ENCODE assay signal across 22 mouse cellular contexts in genomic region chr7:45793240-45793639, GRCm38 (mm10). TPM values are rescaled to one million over a fixed set of nuclear protein-coding genes. Genes with fewer than 3 reads are reported as not detected.
"Had no signal": no experiment of that assay in that cellular context is flagged by ENCODE, and none has a peak within 500 bp of the region (broad histone marks: within the 10 kb centered on the region; RNA-seq: fewer than 3 reads in every experiment).

No protein-coding gene starts in this region.

- ATAC-seq: midbrain, embryonic 15.5 days had no signal

- H3K36me3 ChIP-seq: liver, embryonic 13.5 days had no signal

- H3K4me3 ChIP-seq: layer of hippocampus, adult 2 months; liver, embryonic 13.5 days; midbrain, embryonic 12.5 days; midbrain, embryonic 15.5 days; myocyte; neural tube, embryonic 13.5 days; stomach, embryonic 15.5 days had no signal

- H3K27me3 ChIP-seq: stomach, embryonic 15.5 days had no signal

- H3K27ac ChIP-seq: layer of hippocampus, adult 2 months; liver, embryonic 13.5 days; midbrain, embryonic 12.5 days; midbrain, embryonic 15.5 days; neural tube, embryonic 13.5 days; stomach, embryonic 15.5 days had no signal

- H3K9me3 ChIP-seq: liver, embryonic 13.5 days; midbrain, embryonic 12.5 days; midbrain, embryonic 15.5 days; neural tube, embryonic 13.5 days; stomach, embryonic 15.5 days had no signal

- DNase-seq: kidney, postnatal 25 days; layer of hippocampus, adult 9-11 months; liver, embryonic 13.5 days; lung, adult 2 months; lung, postnatal 14 days; lung, postnatal 4 days; retina, postnatal 1 day; right cerebral cortex, postnatal 25 days; spleen, adult 18-20 months; thymus, postnatal 25 days had no signal

RNA-seq across cellular contexts. Expression of gene Sult2b1, which starts 8.8 kb away (rescaled TPM):
- total RNA-seq: liver, adult 2 months; megakaryocyte-erythroid progenitor cell, adult 5-6 weeks; monocyte, adult 5-6 weeks; neutrophil, adult 5-6 weeks had no signal
- polyA plus RNA-seq: liver, adult 2 months had no signal

RNA-seq across cellular contexts. Expression of gene Lmtk3, which starts 9.7 kb away (rescaled TPM):
- total RNA-seq: liver, adult 2 months; megakaryocyte-erythroid progenitor cell, adult 5-6 weeks; monocyte, adult 5-6 weeks; neutrophil, adult 5-6 weeks had no signal
- polyA plus RNA-seq: liver, embryonic 13.5 days; liver, embryonic 16.5 days; thymus, postnatal 0 days had no signal

RNA-seq across cellular contexts. Expression of gene Kcnj14, which starts 31.3 kb away (rescaled TPM):
- total RNA-seq: liver, adult 2 months; megakaryocyte-erythroid progenitor cell, adult 5-6 weeks; monocyte, adult 5-6 weeks had no signal
